Mouse (Mus musculus) cerebellum, adult 11-12 months (tissue): ENCODE data around the gene Ndel1.

ENCODE experiments used
- DNase-seq: peaks from one replicate; pipeline ENCODE4 v3.0.0; 2022

The Ndel1 gene

GRCm38 (mm10) chr11:68892233-68892832, 20.7 kb upstream of the Ndel1 start:
- no peak for DNase-seq

GRCm38 (mm10) chr11:68891823-68892222, 20.2 kb upstream of the Ndel1 start:
- DNase-seq = no peak

GRCm38 (mm10) chr11:68890625-68891024, 19.0 kb upstream of the Ndel1 start:
- no peak for DNase-seq

GRCm38 (mm10) chr11:68888653-68889052, 17.0 kb upstream of the Ndel1 start:
- no peak for DNase-seq

- DNase-seq = no peak
Measured at GRCm38 (mm10) chr11:68888253-68888652, 16.6 kb upstream of the Ndel1 start, which contains the start of gene Rnf222. TSS of gene Rnf222 (plus strand) at chr11:68888553.

GRCm38 (mm10) chr11:68886091-68886490, 14.4 kb upstream of the Ndel1 start:
- DNase-seq = no peak

GRCm38 (mm10) chr11:68884368-68884767, 12.7 kb upstream of the Ndel1 start:
- DNase-seq = no peak

GRCm38 (mm10) chr11:68883843-68884242, 12.2 kb upstream of the Ndel1 start:
- no peak for DNase-seq

GRCm38 (mm10) chr11:68882107-68882506, 10.4 kb upstream of the Ndel1 start:
- DNase-seq = no peak

GRCm38 (mm10) chr11:68878811-68879210, 7.2 kb upstream of the Ndel1 start:
- DNase-seq = no peak

GRCm38 (mm10) chr11:68874841-68875240, 3.2 kb upstream of the Ndel1 start:
- DNase-seq = no peak

- no peak for DNase-seq
Measured at GRCm38 (mm10) chr11:68871277-68871676, 381 bp downstream of the Ndel1 start.

- DNase-seq = no peak
Measured at GRCm38 (mm10) chr11:68864544-68865189, 7.0 kb downstream of the Ndel1 start.

GRCm38 (mm10) chr11:68863631-68864091, 8.0 kb downstream of the Ndel1 start:
- DNase-seq = no peak

GRCm38 (mm10) chr11:68862260-68862659, 9.4 kb downstream of the Ndel1 start:
- DNase-seq = no peak

GRCm38 (mm10) chr11:68859943-68860593, 11.6 kb downstream of the Ndel1 start:
- no peak for DNase-seq

GRCm38 (mm10) chr11:68857329-68857728, 14.3 kb downstream of the Ndel1 start:
- DNase-seq = no peak

- no peak for DNase-seq
Measured at GRCm38 (mm10) chr11:68854621-68855020, 17.0 kb downstream of the Ndel1 start.

- DNase-seq = peak; percentile 49
Measured at GRCm38 (mm10) chr11:68853611-68854401, 17.9 kb downstream of the Ndel1 start.

GRCm38 (mm10) chr11:68852932-68853409, 18.7 kb downstream of the Ndel1 start:
- peak; percentile 99 for DNase-seq

- no peak for DNase-seq
Measured at GRCm38 (mm10) chr11:68852486-68852901, 19.2 kb downstream of the Ndel1 start.

GRCm38 (mm10) chr11:68851644-68852485, 19.8 kb downstream of the Ndel1 start:
- no peak for DNase-seq
